Mouse (Mus musculus): Measurements from ENCODE around the gene Gm6268.

Gm6268 gene

DNA sequence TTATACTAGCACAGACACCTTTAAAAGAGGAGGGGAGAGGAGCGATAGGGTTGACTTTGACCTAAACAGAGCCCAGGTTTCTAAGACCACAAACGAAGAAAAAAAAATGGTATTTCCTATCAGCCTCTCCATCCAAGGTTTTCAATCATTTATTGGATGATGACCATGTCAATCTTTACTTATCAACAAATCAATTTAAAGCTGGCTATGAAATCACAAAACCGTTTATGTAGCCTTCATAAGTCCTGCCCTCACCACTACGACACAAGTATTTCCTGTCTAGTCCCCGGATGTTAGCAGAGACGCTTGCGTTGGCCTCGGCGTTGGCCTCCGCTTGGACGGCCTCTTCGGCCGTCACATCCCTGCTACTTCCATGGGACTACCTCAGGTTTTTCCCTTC, at the start of gene Gm6268:
Gene Gm6268 (plus strand): TSS at position 301 of the 400 bp plus-strand sequence.
- no peak for DNase-seq (ENCODE audit: low spot score)

DNA sequence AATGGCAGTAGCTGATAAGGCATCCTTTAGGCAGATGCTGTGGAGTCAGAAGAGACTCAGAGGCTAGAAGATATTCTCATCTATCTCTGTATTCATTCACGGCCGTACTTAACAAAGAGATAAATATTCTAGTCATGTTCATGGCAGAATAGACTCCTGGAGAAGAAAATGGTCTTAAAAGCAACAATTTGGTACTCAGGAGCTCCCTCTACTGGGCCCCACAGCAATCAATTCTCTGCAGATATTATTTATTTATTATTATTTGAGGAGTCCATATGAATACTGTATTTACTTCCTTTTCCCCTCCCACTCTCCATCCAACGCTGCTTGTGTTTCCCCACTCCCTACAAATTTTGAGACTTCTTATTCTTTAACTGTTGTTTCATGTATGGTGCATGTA, 48.6 kb upstream of the Gm6268 start:
- DNase-seq (ENCODE audit: low spot score): no peak

DNA sequence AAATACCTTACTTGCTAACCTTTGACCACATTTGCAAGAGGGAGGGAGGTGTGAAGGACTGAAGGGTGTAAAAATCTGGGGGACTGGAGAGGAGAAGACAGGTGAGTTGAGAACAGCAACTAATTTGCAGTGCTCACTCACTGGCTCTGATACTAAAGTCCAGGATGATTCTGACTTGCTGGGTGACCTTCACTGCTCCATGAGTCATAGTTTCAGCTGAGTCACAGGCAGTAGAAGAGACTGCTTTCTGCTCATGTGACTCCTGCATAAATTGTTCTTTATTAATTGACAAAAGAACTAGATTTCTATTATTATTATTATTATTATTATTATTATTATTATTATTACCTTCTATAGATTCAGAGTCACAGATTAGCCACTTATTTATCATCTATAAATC, 15.7 kb upstream of the Gm6268 start:
- DNase-seq (ENCODE audit: low spot score): no peak

DNA sequence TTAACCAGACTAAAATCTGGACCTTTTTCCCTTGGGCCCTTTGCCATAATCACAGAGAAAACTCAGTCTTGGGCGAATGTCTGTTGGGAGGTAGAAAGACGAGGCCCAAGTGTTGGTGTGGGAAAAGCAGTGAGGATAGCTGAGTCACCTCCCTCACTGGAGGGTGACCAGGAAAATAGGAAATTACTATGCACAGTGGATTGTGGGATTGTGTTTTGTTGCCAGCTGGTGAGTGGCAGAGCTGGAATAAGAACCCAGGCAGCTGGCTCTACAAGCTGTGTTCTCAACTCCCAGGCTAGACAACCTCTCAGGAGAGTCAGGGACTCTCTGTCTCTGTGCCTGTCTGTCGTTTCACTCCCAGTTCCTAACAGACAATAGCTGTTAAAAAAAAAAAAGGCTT, 11.1 kb upstream of the Gm6268 start:
- DNase-seq (ENCODE audit: low spot score): no peak

DNA sequence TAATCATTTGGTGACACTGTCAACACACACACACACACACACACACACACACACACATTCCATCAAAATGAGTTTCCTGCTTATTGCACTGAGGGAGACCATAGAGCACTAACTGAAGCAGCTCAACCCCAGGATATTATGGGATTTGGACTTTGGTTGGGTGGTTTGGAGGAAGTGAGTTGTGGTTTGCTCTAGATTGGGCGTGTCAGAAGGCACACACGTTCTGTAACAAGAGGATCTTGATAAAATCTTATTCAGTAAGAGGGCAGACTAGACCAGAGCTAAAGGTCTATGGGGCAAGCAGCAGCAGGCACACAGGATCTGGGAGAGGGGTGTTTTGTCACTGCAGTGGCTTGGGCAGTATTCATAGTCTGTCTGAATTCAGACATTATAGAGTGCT, 10.6 kb upstream of the Gm6268 start:
- no peak for DNase-seq (ENCODE audit: low spot score)

DNA sequence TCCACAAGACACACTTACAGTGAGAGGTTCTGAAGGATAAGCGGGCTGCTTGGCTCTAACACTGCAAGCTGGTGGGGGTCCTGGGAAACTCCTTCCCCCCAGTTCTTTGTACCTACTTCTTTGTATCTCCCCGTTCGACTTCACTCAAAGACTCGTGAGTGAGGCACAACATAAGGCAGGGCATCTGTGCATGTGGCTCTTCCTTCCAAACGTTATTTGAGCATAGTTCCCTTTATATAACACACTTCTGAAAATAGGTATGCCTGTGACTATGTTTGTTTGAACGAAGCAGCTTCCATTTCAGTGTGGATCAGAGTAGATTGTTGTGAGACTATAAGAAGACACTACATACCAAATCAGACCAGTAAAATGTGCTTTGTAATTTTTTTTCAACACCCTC, 8.4 kb upstream of the Gm6268 start:
- DNase-seq (ENCODE audit: low spot score): no peak

DNA sequence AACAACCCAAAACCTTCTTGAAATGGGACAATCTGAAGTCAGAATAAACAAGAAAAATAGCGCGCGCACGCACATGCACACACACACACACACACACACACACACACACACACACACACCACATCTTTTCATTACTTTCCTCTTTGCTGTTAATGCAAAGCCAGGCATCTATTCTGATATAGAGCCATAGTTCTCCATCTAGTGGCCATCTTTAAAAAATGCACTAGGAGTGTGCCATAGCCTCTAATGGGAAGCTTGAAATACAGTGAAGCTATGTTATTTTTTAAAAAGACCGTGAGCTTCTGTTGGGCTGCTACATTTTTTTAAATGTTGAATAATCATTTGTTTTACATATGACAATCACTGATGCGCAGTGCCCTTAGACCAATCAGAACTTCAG, 7.8 kb upstream of the Gm6268 start:
- no peak for DNase-seq (ENCODE audit: low spot score)

DNA sequence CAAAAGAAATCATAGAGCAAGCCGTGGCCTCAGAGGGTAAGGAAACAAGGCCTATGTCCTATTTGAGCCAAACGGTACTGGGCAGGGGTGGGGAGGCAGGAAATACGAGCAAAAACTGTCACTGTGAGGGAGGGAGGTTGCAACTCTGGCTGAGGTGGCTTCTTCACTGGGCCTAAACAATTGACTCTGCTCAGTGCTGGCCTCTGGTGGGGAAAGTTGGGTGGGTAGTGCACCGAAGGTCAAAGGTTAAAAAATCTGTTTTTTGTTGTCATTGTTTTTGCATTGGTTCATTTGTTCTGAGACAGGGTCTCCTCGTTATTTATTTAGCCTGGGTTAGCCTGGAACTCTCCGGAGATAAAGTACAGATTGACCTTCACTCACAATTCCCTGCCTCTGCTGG, 1.2 kb downstream of the Gm6268 start:
- DNase-seq (ENCODE audit: low spot score): no peak

DNA sequence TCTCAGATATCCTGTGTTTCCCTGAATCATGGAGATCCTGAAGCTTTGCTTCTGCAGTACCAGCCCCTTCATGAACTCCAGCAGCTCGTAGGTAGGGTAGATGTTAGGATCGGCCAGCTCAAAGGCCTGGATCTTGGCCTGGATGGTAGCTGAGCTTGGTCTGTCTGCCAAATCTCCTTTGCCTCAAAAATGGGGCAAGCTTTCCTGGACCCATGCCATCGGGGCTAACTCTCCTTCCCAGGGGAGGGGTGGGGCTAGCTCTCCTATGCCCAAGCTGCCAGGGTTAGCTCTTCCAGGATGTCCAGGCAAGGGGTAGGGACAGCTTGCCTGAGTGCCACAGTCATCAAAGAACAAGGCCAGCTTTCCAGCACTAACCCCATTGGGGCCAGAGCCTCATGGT, 18.1 kb downstream of the Gm6268 start:
- DNase-seq (ENCODE audit: low spot score): no peak

DNA sequence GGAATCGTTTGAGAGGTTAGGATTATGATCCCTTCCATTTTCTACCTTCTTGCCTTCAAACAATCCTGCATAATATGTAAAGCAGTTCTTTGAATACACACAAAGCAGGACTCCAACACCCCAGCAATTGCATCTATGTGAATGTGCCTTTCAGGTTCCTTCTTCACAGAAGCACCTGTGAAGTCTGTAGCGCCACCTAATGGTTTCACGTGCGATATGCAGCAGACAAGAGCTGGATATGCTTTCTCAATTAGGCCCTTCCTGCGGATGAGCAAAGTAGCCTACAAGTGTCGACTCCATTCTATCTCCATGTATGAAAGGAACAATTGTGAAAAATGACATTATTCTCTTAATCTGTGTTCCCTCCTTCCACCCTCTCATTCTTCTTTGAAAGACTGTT, 33.9 kb downstream of the Gm6268 start:
- DNase-seq (ENCODE audit: low spot score): no peak

DNA sequence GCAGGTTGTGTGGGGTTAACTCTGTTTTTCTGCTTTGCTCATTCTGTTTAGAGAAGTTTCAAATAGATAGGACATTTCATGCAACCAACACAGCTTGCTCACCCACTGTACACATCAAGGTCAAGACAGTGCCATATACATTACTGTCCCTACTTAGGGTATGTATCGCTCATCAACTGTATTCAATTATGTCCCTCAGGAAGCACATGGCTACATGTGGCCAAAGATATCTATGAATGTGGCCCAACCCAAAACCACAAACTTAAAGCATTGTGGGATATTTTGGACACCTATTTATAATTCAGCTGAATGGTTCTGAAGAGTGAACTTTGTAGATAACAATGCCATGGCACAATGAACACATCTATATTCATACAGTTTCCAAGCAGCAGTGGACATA, 36.9 kb downstream of the Gm6268 start:
- DNase-seq (ENCODE audit: low spot score): no peak
